Mouse (Mus musculus): ENCODE measurements around the gene Ahnak.

Ahnak gene

DNA sequence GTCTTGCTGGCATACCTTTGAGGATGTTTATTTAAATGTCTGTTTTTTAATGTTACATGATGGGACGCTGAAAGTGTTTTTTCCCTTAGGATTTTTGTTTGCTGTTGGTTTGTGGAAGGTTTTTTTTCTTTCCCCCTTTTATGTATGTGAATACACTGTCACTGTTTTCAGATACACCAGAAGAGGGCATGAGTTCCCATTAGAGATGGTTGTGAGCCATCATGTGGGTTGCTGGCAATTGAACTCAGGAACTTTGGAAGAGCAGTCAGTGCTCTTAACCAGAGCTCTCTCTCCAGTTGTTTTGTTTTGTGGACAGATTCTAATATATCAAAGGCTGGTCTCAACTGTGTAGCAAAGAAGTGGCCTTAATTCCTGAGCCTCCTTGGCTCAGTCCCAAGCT lies 14.4 kb upstream of the Ahnak start:
- no peak for DNase-seq

DNA sequence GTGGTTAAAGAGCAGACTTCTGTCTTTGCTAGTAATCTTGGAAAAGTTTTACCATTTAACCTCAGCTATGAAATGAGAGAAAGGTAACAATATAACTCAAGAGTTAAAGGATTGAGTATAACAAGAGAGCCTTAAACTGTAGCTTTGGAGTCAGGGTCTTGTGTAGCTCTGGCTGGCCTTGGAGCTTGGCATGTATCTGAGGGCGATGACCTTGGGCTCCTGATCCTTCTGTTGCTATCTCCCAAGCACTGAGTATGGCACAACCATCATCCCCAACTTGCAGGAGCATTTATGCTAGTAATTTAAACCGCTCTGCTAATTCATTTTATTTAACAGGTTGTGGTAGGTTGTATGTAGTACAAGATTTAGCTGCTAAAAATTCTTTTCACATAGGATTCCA lies 13.6 kb upstream of the Ahnak start:
- no peak for DNase-seq

DNA sequence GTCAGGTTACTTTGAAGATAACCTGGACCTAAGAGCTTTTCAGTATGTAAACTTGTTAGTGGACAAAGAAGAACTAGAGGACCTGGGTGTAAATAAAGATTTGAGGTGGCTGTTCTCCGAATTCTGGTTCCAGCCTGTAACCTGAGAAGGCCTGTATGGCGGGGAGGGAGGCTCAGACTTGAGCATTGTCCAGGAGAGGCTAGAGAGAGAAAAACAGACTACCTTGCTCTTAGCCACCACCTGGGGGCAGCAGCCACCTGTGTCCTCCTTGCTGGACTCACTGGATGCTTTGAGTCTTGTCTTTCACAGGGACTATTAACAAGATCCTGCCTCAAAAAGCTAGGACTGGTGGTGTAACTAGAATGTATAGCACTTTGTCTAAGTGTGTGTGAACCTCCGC lies 12.5 kb upstream of the Ahnak start:
- DNase-seq = no peak

DNA sequence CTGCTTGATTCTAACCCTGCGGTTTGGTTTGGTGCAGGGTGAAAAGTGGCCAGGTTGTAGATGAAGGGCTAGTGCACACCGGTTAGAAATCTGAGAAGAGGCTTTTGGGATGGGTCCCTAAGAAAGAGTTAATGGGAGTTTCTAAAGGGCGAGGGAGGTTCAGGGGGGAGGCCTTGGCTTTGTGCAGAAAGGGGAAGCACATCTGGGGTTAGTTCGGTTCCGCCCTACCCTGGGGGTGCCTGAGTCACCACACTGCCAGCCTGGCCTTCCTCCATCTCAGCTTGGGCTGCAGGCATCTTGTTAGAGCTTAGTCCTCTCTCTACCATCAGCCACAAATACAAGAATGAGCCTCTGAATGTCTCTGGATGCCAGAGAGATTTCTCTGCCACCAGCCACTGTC lies 8.3 kb upstream of the Ahnak start:
- DNase-seq = no peak

DNA sequence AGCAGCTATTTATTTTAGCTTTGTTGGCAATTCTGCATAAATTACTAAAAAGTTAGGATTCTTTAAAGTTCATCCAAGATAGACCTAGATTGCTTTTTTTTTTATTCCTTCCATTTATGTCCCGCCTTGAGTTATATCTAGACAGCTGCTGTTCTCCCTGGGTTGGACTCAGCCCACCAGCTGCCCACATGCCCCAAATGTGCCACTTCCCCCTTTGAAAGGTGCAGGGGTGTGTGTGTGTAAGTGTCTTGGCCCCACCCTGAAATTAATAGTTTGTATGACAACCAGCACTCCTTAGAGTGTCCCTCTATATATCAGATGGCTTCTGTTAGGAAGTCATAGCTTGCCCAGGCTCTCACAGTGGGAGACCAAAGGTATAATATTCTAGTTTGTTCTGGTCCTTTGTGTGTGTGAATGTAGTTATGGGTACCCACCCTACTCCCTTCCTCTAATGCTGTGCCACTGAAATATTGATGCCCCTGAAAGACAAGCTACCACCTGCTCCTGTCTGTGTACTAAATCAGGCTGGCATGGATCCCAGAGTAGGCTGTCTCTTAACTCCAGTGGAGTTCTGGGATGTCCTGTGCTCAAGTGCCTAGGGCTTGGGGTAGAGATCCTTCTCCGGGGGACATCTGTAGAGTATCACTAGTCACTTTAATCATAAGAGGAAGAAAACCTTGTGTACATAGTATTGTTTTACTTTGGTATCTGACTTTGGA lies 7.5 kb upstream of the Ahnak start:
- no peak for DNase-seq

DNA sequence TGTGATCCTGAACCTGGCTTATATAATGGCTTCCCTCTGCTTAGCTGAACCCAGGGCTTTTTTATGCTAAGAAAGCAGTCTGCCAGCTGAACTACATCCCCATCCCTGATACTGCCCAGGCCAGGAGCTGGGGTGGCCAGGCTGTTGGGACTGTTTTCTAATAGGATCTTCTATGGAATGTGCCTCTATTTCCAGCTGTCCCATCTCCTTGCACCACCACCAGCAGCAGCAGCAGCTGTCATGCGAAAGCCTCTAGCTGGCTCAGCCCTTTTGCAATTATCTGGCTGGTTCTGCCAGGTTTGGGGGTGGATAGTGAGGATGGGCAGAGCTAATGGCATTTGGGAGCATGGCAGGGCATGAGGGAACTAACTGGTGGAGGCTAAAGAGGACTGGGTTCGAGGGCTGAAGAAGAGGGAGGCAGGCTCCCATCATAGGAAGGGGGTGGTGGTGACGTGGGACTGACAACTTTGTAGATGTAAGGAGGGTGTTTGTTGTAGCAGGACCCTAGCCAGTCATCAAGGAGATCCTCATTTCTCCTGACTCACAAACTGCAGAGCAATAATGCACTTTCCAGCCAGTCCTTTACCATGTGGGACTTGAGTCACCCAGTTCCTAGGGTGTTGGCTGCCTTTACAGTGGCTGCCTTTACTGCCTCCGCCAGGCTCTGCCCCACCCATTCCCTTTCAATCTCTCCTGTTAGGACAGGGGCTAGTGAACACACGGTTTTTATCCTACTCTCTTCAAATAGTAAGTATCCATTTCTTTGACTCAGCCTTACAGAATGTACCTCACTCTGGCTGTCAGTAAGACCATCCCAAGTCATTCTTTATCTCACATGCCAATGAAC lies 6.6 kb upstream of the Ahnak start:
- no peak for DNase-seq

DNA sequence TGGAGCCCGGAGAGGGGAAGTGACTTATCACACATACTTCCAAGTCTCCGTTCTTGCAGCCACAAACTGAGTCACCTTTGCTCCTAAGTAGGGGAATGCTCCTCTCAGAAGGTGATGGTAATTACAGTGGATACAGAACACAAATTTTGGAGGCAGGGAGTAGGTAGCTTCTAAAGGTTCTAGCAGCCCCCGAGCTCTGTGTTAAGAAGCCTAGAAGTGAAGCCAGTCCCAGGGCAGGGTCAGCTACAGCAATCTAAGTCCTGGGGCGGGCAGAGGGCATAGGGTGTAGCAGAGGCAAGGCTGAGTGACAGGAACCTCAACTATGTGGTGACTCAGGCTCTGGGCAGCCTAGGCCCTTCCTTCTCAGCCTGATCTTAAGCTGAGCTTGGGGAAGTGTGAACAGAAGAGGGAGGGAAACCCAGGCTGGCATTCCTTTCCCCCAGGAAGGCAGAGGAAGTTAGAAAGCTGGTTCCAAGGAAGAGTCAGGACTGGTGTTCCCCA lies 5.9 kb upstream of the Ahnak start:
- DNase-seq = no peak

DNA sequence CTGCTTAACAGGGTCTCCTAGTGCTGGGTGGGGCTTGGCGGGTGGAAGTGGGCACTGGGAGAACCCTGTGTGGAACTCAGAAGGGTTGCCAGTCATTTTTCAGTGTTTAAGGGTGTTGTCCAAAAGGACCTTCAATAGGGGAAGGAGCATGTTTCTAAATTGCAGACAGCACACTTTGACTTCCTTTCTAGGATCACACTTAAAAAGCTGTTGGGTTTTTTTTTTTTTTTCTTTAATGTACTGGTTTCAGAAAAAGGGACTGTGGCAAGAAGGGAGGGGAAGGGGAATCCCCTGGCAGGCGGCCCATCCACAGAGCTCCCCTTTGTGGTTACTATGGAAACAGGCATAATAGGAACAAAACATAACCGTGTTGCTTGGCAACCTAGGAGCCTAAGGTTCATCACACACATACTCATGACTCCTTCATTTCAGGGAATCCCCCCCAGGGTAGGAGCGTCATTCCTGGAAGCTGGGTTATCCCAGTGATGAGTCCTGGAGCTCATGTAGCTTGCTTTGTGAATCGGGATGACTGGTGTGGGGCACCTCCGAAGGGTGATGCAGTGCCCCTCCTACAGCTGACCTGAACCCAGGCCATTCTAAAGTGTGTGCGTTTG lies 4.7 kb upstream of the Ahnak start:
- peak; percentile 71 for DNase-seq

DNA sequence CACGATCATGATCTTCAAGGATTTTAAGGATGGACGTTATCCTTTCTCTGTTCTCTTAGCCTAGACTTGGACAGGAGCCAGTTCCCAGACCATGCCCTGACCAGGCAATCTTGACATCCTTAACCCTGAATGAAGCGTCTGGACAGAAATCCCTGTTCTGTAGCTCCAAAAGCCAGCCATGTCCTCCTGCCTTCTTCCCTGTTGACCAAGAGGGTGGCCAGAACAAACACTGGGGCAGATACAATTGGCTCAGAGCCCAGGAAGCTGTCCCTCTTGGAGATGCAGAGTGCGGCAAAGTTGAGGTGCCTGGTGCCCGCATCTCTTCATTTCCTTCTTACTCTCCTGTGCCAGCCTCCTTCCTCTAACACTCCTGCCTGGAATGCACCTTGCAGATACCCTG lies 3.2 kb upstream of the Ahnak start:
- DNase-seq = no peak

DNA sequence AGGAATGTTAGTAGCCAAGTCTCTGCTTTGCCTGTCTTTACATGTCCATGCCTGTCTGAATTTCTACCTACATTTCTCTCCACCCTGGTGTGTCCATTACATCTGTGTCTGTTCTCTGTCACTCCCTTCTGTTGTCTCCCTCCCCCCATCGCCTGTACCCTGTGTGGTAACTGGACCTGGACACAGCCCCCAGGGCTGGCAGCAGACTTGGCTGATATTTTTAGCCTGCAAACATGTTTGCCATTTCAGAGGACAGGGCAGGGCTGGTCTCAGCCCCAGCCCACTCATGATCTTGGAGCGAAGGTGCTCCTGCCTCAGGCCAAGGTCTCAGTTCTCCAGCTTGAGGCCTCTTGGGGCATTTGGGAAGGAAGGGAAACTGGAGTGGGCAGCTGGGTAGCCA lies 1.3 kb upstream of the Ahnak start:
- no peak for DNase-seq

DNA sequence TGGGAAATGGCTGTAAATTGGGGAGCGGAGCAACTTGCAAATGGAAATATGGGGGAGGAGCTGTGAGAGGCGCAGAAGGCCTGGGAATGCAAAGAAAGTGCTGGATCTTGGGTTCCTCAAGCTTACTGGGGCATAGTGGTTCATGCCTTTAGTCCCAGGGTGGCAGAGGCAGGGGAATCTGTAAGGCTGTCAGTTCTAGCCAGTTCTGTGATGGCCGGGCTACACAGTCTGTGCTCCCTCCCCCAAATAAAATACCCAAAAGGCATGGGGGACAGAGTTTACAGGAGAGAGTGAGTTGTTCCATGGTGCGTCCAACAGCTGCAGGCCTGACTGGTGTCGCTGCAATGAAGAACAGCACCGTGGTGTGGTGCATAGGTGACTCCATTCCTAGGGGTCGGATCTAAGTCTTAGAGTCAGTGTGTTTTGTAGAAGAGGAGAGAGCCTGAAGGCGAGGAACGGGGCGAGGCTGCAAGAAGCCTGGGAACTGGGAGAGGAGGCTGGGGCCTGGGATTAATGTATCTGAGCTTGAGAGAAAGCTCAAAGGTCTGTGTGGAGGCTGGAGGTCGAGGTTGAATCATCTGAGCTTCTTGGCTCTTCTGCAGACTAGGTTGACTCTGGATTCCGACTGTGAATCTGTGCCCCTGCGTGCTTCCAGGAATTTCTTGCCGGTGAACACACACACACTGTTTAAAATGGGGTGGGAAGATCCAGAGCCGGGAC lies 578 bp upstream of the Ahnak start:
- DNase-seq = no peak

DNA sequence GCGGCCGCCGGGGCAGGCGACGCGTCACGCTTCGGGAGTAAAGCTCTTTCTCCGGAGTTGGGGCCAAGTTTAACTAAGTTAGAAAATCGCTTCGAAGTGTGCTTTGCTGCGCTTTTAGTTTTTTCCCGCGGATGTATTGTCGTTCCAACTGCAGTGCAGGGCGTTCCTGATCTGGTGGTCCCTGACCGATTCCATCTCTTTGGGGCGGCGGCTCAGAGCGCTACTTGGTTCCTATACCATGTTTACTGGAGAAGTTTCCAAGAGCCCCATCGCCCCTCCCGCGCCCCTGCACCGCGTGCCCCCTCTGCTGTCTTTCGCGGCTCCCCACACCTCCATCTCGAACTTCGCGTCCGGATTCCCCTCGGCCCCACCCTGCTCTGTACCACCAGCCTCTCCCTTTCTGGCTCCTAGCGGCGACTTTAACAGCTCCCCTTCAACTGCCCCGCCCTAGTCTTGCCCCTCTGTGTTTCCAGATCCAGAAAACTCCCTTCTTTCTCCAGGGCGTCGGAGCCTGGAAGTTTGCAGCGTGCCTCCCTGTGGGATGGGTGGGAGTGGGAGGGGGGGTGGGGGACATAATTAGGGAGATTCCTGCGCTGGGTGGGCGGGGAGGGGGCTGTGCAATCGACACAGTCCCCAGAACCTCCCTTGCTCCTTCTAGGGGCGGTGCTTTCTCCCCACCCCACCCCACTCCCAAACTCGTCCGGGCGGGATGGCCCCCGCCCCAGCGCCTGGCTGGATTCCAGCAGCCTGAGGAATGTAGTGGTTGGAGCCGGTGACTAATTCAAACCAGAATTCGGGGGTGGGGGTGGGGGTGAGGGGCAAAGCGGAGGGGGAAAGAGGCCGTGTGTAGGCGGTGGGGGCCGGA lies 715 bp downstream of the Ahnak start:
- DNase-seq = peak; percentile 42

DNA sequence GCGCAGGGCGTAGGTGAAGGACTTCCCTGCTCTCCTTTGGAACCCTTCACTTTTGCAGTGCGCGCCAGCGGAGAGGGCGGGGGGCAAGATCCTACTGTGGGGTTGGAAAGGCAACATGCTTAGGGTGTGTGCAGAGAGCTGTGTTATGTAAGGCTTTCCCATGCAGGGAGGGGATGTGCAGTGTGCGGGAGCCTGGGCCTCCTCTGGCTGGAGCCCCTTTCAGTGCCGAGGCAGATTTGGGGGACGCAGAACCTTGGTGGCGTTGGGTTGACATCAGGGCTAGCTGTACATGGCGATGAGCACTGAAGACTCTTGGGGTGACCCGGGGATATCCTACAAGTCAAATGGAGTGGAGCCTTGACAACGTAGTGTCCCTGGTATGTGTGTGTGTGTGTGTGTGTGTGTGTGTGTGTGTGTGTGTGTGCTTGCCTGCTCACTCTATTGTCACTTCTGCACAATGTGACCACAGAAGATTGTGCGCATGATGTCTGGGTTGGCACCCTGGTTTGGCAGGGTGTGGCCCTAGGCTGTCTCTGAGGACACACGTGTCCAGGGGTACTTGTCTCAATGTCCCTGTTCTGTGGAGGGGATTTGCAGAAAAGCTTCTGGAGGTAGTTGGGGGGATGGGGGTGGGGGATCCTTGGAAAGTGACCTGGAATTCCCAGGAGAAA lies 1.5 kb downstream of the Ahnak start:
- no peak for DNase-seq

DNA sequence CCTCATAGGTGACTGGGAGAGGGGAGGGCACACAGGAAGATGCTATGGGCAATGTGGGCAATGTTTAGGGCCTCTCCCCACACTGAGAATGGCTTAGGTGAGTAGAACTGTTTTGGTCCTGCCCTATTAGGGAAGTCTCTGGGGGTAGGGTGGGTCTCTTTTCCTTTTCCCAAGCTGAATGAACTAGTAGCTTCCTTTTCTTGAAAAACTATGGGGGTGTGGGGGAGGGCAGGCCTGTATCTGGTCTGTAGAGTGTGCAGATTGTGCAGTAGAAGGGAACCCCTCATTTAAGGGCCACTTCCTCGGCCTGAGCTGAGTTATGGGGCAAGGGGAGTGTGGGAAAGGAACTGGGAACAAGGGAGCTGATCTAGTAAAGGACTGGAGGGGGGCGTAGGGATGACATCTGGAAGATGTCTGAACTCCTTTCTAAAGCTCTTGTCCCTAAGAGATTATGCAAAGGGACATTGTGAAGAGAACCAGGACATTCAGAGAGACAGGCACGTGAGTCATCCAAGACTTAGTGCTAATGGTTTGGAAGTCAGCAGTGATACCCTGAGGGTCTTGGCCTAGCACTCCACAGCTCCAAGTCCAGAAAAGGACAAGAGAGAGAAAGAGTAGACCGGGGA lies 2.3 kb downstream of the Ahnak start:
- no peak for DNase-seq

DNA sequence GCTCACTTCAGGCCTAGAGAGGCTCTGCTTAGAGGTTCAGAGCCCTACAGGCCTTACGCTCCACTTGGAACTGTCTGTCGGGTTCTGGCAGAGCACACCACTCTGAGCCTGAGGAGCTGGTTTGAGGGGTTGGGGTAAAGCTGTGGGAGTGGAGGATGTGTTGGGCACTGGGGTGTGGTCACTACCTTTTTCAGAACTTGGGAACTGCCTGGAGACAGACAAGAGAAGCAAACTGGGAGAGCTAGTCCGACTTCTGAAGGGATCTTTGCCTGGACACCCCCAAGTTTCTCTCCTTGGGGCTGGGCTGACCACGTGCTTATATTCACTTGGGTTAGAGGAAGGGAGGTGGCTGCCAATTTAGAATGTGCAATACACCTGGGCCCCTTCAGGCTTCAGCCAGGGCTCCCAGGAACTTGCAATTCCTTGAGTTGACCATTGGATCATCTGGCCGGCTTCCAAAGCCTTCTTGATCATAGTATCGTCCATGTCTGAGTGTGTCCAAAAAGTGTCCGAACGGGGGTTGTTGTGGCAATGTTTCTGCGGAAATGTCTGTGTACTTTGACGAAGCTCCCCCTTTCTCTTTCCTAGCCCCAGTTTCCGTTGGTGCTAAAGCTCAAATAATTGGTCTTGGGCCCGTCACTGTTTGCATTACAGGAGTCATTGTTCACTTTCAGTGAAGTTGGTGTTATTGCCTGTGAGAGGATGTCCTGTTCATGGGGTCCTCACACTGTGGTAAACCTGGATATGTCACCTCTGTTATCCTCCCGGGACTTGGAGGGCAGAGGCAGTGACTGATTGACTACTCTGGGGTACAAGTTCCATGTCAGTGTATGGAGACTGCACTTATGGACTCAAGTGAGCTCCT lies 3.0 kb downstream of the Ahnak start:
- DNase-seq = no peak

DNA sequence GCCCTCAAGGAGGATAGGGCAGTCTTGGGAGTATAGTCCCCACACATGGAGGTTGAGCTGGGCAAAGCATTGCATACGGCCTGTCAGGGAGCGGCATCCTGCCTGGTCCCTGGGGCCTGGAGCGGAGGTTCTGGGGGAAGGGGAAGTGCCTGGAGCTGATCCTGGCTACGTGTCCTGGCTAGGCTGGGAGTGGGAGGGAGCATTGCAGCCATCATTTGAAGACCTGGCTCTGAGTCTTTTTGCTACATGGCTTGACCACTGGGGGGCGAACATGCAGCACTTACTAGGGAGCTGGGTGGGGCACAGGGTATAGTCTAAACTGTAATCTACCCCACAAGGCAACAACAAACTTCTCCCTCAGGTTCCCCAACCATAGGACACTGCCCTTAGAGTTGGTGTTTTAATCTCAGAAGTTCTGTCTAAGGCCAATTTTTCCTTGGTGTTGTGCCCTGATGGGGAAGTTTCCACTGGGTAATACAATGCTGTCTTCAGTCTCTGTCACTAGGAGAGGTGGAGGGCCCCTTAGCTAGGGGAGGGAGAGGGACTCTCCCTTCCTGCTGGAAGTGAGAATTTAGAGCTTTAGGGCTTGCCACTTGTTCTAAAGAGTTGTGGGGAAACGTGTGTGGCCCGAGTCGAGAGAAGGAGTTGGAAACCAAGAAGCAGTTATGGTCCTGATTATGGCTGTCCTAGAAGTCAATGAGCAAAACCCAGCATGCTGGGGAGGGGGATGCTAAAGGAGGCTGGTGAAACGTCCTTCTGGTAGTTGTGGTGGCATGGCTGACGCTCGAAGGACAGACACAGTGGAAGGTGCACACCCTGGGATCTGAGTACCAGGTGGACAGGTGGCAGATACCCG lies 3.9 kb downstream of the Ahnak start:
- DNase-seq = peak; percentile 77

DNA sequence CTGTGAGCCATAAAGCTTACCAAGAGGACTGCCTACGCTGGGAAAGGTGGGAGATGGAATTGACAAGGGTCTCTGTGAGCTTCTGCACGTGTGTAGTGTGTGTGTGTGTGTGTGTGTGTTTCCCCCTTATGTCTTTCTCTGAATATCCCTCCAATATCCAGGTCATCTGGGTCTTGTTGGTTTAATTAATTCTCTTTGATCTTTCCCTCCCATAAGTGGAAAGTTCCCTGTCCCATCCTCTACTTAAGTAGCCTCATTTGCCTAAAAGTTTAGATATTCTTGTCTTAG lies 4.5 kb downstream of the Ahnak start:
- no peak for DNase-seq

DNA sequence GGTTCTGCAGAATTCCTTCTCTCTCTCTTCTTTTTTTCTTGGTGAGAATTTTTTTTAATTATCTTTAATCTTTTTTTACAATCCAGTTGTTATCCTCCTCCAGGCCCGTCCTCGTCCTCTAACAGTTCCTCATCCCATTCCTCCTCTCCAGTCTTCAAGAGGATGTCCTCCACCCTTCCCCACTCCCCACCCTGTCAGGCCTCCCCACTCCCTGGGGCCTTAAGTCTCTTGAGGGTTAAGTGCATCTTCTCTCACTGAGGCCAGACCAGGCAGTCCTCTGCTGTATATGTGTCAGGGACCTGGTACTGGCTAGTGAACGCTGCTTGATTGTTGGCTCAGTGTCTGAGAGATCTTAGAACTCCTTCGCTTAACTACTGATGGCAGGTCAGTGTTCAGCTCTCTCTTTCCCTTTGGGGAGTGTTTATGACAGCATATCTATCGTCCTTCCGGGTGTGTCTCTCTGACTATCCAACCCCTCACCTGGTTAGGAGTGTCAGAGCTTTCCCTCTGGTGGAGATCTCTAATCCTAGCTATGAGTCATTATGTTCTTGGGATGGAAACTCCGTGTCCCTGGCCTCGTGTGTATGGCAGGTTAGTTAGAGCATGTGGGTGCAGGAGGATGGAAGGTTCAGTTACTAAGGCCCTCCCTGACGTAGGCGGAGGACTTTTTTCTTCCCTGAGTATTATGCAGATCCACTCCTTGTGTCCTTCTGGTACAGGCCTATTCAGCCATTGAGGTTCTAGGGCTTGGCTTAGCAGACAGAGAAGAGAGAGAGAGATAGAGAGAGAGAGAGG lies 5.9 kb downstream of the Ahnak start:
- DNase-seq = no peak

DNA sequence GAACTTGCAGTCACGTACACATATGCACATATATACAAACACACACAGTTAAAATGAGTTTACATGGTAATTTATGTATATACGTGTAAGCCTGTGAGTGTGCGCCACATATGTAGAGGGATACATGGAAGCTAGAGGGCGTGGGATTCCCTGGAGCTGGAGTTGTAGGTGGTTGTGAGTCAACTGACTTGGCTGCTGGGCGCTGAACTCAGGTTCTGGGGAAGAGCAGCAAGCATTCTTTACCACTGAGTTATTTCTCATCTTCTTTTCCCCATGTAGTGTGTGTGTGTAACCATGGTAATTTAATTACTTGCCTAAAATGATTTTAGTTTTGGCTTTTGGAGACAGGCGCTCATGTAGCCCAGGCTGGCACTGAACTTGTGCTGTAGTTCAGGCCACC lies 7.5 kb downstream of the Ahnak start:
- DNase-seq = no peak

All from right cerebral cortex, postnatal 14 days (tissue).